Mouse (Mus musculus): Measurements from ENCODE around the gene Gstm5. TPM values are rescaled to one million over a fixed set of nuclear protein-coding genes. Genes with fewer than 3 reads are reported as not detected.
"Not testable (repeated sequence)": the region's sequence is repeated elsewhere in the genome, so short reads cannot be mapped to it uniquely, and the experiment has no call there.

Gene Gstm5
- total RNA-seq, 1 experiment from 2014 or later: 27.8 TPM

- DNase-seq: no peak
Measured at GRCm38 (mm10) chr3:107873335-107874251, 22.0 kb upstream of the Gstm5 start.

GRCm38 (mm10) chr3:107875231-107875630, 20.4 kb upstream of the Gstm5 start:
- DNase-seq: no peak

GRCm38 (mm10) chr3:107877005-107877404, 18.6 kb upstream of the Gstm5 start, which contains the start of gene Eps8l3:
Eps8l3 (plus strand) TSS chr3:107877229.
- no peak for DNase-seq

- DNase-seq: no peak
Measured at GRCm38 (mm10) chr3:107877747-107878736, 17.6 kb upstream of the Gstm5 start.

- DNase-seq: no peak
Measured at GRCm38 (mm10) chr3:107887674-107888495, 7.7 kb upstream of the Gstm5 start.

- DNase-seq: not testable (repeated sequence)
Measured at GRCm38 (mm10) chr3:107889236-107889635, 6.4 kb upstream of the Gstm5 start.

GRCm38 (mm10) chr3:107895194-107895719, 364 bp upstream of the Gstm5 start:
- DNase-seq: no peak

GRCm38 (mm10) chr3:107898691-107899090, 3.1 kb downstream of the Gstm5 start:
- DNase-seq: no peak

- DNase-seq: no peak
Measured at GRCm38 (mm10) chr3:107900955-107901673, 5.5 kb downstream of the Gstm5 start.

GRCm38 (mm10) chr3:107905942-107906341, 10.3 kb downstream of the Gstm5 start:
- no peak for DNase-seq

- no peak for DNase-seq
Measured at GRCm38 (mm10) chr3:107916674-107917073, 21.1 kb downstream of the Gstm5 start.

- DNase-seq: no peak
Measured at GRCm38 (mm10) chr3:107917097-107917496, 21.5 kb downstream of the Gstm5 start.

GRCm38 (mm10) chr3:107917783-107918408, 22.3 kb downstream of the Gstm5 start:
- no peak for DNase-seq

- no peak for DNase-seq
Measured at GRCm38 (mm10) chr3:107920348-107920747, 24.7 kb downstream of the Gstm5 start.

GRCm38 (mm10) chr3:107925335-107925734, 29.7 kb downstream of the Gstm5 start:
- DNase-seq: no peak

- DNase-seq: peak; percentile 49
Measured at GRCm38 (mm10) chr3:107927841-107928240, 32.2 kb downstream of the Gstm5 start.

GRCm38 (mm10) chr3:107928691-107929090, 33.1 kb downstream of the Gstm5 start:
- DNase-seq: no peak

GRCm38 (mm10) chr3:107929243-107929642, 33.6 kb downstream of the Gstm5 start:
- no peak for DNase-seq

GRCm38 (mm10) chr3:107929731-107930130, 34.1 kb downstream of the Gstm5 start:
- DNase-seq: no peak

- no peak for DNase-seq
Measured at GRCm38 (mm10) chr3:107931134-107931533, 35.5 kb downstream of the Gstm5 start.

All from adrenal gland, postnatal 25 days (tissue).